Mouse (Mus musculus) liver, postnatal 0 days (tissue): ENCODE results near the gene Tdrd9.

Experiments
- CTCF ChIP-seq: sonication (generic); IDR thresholded peaks from 2 replicates; pipeline ENCODE4 v1.5.1; 2016; ENCODE audit warnings: antibody characterized with exemption, low read depth
- EP300 ChIP-seq: IDR thresholded peaks from 2 replicates; pipeline ENCODE4 v1.6.1; 2016; ENCODE audit warnings: antibody characterized with exemption, low read depth, mild to moderate bottlenecking

DNA sequence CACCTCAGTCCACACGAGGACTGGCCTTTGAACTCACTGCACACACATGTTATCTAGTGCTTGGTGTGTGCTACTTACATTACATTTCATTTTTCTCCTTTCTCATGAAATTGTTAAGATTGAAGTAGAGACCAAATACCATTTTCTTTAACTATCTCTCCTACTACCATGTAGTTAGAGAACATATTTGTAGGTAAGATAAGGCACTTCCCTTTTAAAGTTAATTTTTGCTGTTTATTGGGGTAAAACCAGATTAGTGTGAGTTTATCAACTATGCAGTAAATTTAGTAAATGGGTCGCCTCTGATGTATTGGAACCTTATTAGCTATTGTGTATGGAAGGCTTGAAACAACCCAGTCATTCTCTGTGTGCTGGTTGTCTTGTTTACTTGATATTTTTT is 11.8 kb downstream of the Tdrd9 start:
- TF ChIP-seq CTCF (no peak), EP300 (no peak)
